Mouse (Mus musculus) megakaryocyte, embryonic 14.5 days (primary cell): ENCODE measurements at regions not wholly inside any gene's neighbourhood (a gene's known extent, or its start where the extent isn't known, plus 50 kb on each side); places are given as distances from the start of the nearest gene placed in this dataset.

Experiments used
- FLI1 ChIP-seq: IDR thresholded peaks from 2 replicates; pipeline ENCODE4 v1.6.1; 2012; ENCODE audit warnings: low read length, inconsistent platforms, mixed read lengths
- GATA1 ChIP-seq: IDR thresholded peaks from 3 replicates; pipeline ENCODE4 v1.6.1; 2012; ENCODE audit warnings: mixed read lengths, low read length, inconsistent platforms, borderline replicate concordance

GRCm38 (mm10) chr10:115019443-115019842 is 165.4 kb downstream of the Tph2 start:
- no peak for TF ChIP-seq GATA1
- TF ChIP-seq FLI1 = no peak
